Mouse (Mus musculus) yolk sac, embryonic 10.5 days (tissue): ENCODE measurements around the gene Ctsw.

Experiments
- DNase-seq: peaks from one replicate; pipeline ENCODE4 v3.0.0-alpha.2; 2017; ENCODE audit warnings: low spot score

Gene Ctsw

GRCm38 (mm10) chr19:5463212-5463611 is 5.1 kb downstream of the Ctsw start:
- no peak for DNase-seq

GRCm38 (mm10) chr19:5461411-5461810 is 6.9 kb downstream of the Ctsw start:
- no peak for DNase-seq

GRCm38 (mm10) chr19:5460465-5460911 is 7.8 kb downstream of the Ctsw start, which contains the start of gene Fibp:
Gene Fibp, plus strand, starts transcription at chr19:5460615.
- DNase-seq: peak; percentile 86

- DNase-seq: no peak
Measured at GRCm38 (mm10) chr19:5459896-5460295, 8.4 kb downstream of the Ctsw start.

GRCm38 (mm10) chr19:5459019-5459418 is 9.3 kb downstream of the Ctsw start:
- DNase-seq: no peak

GRCm38 (mm10) chr19:5457746-5458442 is 10.4 kb downstream of the Ctsw start, which contains the start of gene Ccdc85b:
Gene Ccdc85b, minus strand, starts transcription at chr19:5457894.
- no peak for DNase-seq

GRCm38 (mm10) chr19:5456922-5457745 is 11.2 kb downstream of the Ctsw start:
- peak; percentile 91 for DNase-seq

GRCm38 (mm10) chr19:5456241-5456921 is 11.9 kb downstream of the Ctsw start:
- DNase-seq: no peak

GRCm38 (mm10) chr19:5455568-5455967 is 12.7 kb downstream of the Ctsw start:
- DNase-seq: no peak

- no peak for DNase-seq
Measured at GRCm38 (mm10) chr19:5455037-5455436, 13.3 kb downstream of the Ctsw start.

- no peak for DNase-seq
Measured at GRCm38 (mm10) chr19:5451766-5452165, 16.5 kb downstream of the Ctsw start.

GRCm38 (mm10) chr19:5449673-5450072 is 18.6 kb downstream of the Ctsw start:
- no peak for DNase-seq

- no peak for DNase-seq
Measured at GRCm38 (mm10) chr19:5448354-5449150, 19.8 kb downstream of the Ctsw start.

GRCm38 (mm10) chr19:5447515-5448353 is 20.6 kb downstream of the Ctsw start, which contains the start of gene Fosl1:
Gene Fosl1, plus strand, starts transcription at chr19:5447547.
- DNase-seq: peak; percentile 73

GRCm38 (mm10) chr19:5445747-5446146 is 22.6 kb downstream of the Ctsw start:
- DNase-seq: no peak

GRCm38 (mm10) chr19:5444954-5445353 is 23.4 kb downstream of the Ctsw start:
- DNase-seq: no peak

GRCm38 (mm10) chr19:5444371-5444908 is 23.9 kb downstream of the Ctsw start:
- DNase-seq: no peak

- no peak for DNase-seq
Measured at GRCm38 (mm10) chr19:5433951-5434350, 34.4 kb downstream of the Ctsw start.

- DNase-seq: peak; percentile 45
Measured at GRCm38 (mm10) chr19:5432992-5433852, 35.1 kb downstream of the Ctsw start.
